Mouse (Mus musculus): Measurements from ENCODE around the gene Tmem131. TPM values are rescaled to one million over a fixed set of nuclear protein-coding genes. Genes with fewer than 3 reads are reported as not detected.

Gene Tmem131
- total and polyA plus RNA-seq, 2 experiments from 2014 or later = 8.9 to 21.5 TPM

- DNase-seq (ENCODE audit: low spot score) = no peak
- no peaks in the 10 kb centered on the region for H3K4me1 ChIP-seq (ENCODE audit: insufficient read depth, low read length)
- no peak overlapping the region for H3K9ac ChIP-seq (replicated peaks; ENCODE audit: low read length)
- H3K4me2 ChIP-seq (ENCODE audit: low read depth, low read length) = no peak overlapping the region
- no peak for ATAC-seq
- H3K36me3 ChIP-seq (ENCODE audit: insufficient read depth, low read length) = peaks cover 70% of the 10 kb centered on the region
- H3K4me3 ChIP-seq (ENCODE audit: low read length) = no peak overlapping the region
- no peak overlapping the region for H3K27ac ChIP-seq
- no peak for TF ChIP-seq CTCF (IDR thresholded peaks at IDR 0.05; ENCODE audit: low read depth)
- H3K27me3 ChIP-seq (ENCODE audit: insufficient read depth, low read length) = no peaks in the 10 kb centered on the region
- 87% methylated on average over 3 of the region's 3 CpGs for WGBS
- no peaks in the 10 kb centered on the region for H3K9me3 ChIP-seq (ENCODE audit: low read length)
Observed at GRCm38 (mm10) chr1:36800379-36801011, 143.0 kb downstream of the Tmem131 start.

DNA sequence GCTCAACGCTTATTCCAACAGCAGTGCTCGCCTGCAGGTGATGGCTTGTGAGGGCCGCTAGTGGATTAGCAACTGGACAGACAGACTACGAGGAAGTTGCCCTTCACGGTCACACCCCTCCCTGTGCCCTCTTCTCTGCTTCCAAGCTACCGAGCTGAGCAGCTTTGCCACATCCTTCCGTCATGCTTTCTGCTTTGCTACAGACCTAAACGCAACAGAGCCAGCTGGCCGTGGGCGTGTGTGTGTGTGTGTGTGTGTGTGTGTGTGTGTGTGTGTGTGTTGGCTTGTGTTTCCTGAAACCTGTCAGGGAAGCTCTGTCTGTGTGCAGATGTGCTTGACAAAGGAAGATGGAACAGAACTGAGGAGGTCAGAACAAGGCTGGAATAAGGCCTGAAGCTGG, 146.0 kb downstream of the Tmem131 start:
- ATAC-seq = no peak
- H3K27me3 ChIP-seq (ENCODE audit: insufficient read depth, low read length) = no peaks in the 10 kb centered on the region
- DNase-seq (ENCODE audit: low spot score) = no peak
- no peak overlapping the region for H3K4me2 ChIP-seq (ENCODE audit: low read depth, low read length)
- TF ChIP-seq CTCF (IDR thresholded peaks at IDR 0.05; ENCODE audit: low read depth) = no peak
- no peaks in the 10 kb centered on the region for H3K9me3 ChIP-seq (ENCODE audit: low read length)
- WGBS = 85% methylated on average over 10 of the region's 10 CpGs
- no peaks in the 10 kb centered on the region for H3K4me1 ChIP-seq (ENCODE audit: insufficient read depth, low read length)
- H3K4me3 ChIP-seq (ENCODE audit: low read length) = no peak overlapping the region
- no peak overlapping the region for H3K9ac ChIP-seq (replicated peaks; ENCODE audit: low read length)
- peaks cover 78% of the 10 kb centered on the region for H3K36me3 ChIP-seq (ENCODE audit: insufficient read depth, low read length)
- no peak overlapping the region for H3K27ac ChIP-seq

- Histone ChIP-seq H3K27me3 (ENCODE audit: insufficient read depth, low read length) (no peaks in the 10 kb centered on the region), H3K4me3 (ENCODE audit: low read length) (no peak overlapping the region), H3K4me1 (ENCODE audit: insufficient read depth, low read length) (no peaks in the 10 kb centered on the region), H3K4me2 (ENCODE audit: low read depth, low read length) (no peak overlapping the region), H3K36me3 (ENCODE audit: insufficient read depth, low read length) (peaks cover 74% of the 10 kb centered on the region), H3K9me3 (ENCODE audit: low read length) (no peaks in the 10 kb centered on the region), H3K9ac (replicated peaks; ENCODE audit: low read length) (no peak overlapping the region), H3K27ac (no peak overlapping the region)
- WGBS = 93% methylated on average over 7 of the region's 7 CpGs
- no peak for DNase-seq (ENCODE audit: low spot score)
- no peak for TF ChIP-seq CTCF (IDR thresholded peaks at IDR 0.05; ENCODE audit: low read depth)
- no peak for ATAC-seq
Observed at GRCm38 (mm10) chr1:36796711-36797110, 146.8 kb downstream of the Tmem131 start.

DNA sequence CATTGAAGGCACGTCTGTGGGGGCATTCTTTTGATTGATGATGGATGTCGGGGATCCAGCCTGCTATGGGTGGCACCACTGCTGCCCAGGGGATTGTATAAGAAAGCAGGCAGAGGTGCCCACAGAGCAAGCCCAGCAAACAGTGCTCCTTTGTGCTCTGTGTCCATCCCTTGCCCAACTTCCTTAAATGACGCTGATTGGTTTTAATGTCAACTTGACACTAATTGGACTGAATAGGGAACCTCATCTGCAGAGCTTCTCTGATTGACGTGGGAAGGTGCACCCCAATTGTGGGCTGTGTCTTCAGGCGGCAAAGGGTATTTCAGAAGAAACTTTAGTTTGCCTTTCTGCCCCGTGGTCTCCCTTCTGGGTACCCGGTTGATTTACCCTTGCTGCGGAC, 154.1 kb downstream of the Tmem131 start:
- DNase-seq (ENCODE audit: low spot score) = no peak
- no peaks in the 10 kb centered on the region for H3K4me1 ChIP-seq (ENCODE audit: insufficient read depth, low read length)
- no peak overlapping the region for H3K4me3 ChIP-seq (ENCODE audit: low read length)
- WGBS = 66% methylated on average over 8 of the region's 8 CpGs
- no peak for TF ChIP-seq CTCF (IDR thresholded peaks at IDR 0.05; ENCODE audit: low read depth)
- no peak overlapping the region for H3K4me2 ChIP-seq (ENCODE audit: low read depth, low read length)
- peaks cover 26% of the 10 kb centered on the region for H3K36me3 ChIP-seq (ENCODE audit: insufficient read depth, low read length)
- no peak overlapping the region for H3K9ac ChIP-seq (replicated peaks; ENCODE audit: low read length)
- no peaks in the 10 kb centered on the region for H3K9me3 ChIP-seq (ENCODE audit: low read length)
- no peak for ATAC-seq
- no peak overlapping the region for H3K27ac ChIP-seq
- no peaks in the 10 kb centered on the region for H3K27me3 ChIP-seq (ENCODE audit: insufficient read depth, low read length)

DNA sequence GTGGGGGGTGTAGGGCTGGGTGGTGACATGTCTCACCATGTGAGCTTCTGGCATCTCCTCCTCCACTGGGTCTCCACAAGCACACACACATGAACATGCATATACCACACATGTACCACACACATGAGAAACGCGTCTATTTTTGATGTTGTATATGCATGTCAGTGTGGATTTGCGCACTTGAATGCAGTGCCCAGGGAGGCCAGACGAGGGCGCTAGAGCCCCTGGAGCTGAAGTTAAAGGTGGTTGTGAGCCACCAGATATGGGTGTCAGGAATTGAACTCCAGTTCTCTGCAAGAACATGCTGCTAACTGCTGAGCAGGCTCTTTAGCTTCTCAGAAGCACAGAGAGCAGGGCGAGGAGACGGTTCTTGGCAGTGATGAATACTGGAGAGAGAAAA, 157.1 kb downstream of the Tmem131 start:
- Histone ChIP-seq H3K27me3 (ENCODE audit: insufficient read depth, low read length) (no peaks in the 10 kb centered on the region), H3K4me1 (ENCODE audit: insufficient read depth, low read length) (no peaks in the 10 kb centered on the region), H3K9me3 (ENCODE audit: low read length) (no peaks in the 10 kb centered on the region), H3K27ac (no peak overlapping the region), H3K36me3 (ENCODE audit: insufficient read depth, low read length) (0 out of 2 replicates have a peak, but pooled peaks cover 4% of the 10 kb centered on the region), H3K4me3 (ENCODE audit: low read length) (no peak overlapping the region), H3K4me2 (ENCODE audit: low read depth, low read length) (no peak overlapping the region), H3K9ac (replicated peaks; ENCODE audit: low read length) (no peak overlapping the region)
- no peak for DNase-seq (ENCODE audit: low spot score)
- ATAC-seq = no peak
- peak; percentile 47 for TF ChIP-seq CTCF (IDR thresholded peaks at IDR 0.05; ENCODE audit: low read depth)
- WGBS = 91% methylated on average over 7 of the region's 7 CpGs

DNA sequence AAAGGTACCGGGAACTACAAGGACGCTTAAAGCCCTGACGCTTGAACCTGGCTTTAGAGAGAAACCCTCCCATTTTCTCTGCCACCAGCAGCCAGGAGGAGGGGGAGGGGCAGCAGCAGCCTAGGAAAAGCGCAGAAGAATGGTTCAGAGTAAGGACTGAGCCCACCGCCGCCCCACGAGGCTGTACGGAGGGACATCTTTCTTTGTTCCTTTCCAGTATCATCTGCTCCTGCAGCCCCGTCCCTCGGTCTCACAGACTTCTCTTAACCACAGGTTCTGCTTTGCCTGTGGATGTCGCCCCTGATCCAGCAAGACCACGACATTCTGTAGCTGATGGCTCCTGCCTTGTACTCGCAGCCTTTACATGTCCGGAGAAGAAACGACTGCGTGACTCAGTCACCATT, 158.2 kb downstream of the Tmem131 start:
- peak overlapping the region; percentile 84 for H3K27ac ChIP-seq
- TF ChIP-seq CTCF (IDR thresholded peaks at IDR 0.05; ENCODE audit: low read depth) = peak; percentile 40
- H3K4me1 ChIP-seq (ENCODE audit: insufficient read depth, low read length) = no peaks in the 10 kb centered on the region
- peak; percentile 76 for DNase-seq (ENCODE audit: low spot score)
- H3K4me3 ChIP-seq (ENCODE audit: low read length) = peak overlapping the region; percentile 42
- H3K4me2 ChIP-seq (ENCODE audit: low read depth, low read length) = peak overlapping the region; percentile 76
- H3K9me3 ChIP-seq (ENCODE audit: low read length) = no peaks in the 10 kb centered on the region
- H3K9ac ChIP-seq (replicated peaks; ENCODE audit: low read length) = peak overlapping the region; percentile 50
- no peaks in the 10 kb centered on the region for H3K27me3 ChIP-seq (ENCODE audit: insufficient read depth, low read length)
- peak; percentile 72 for ATAC-seq
- WGBS = 2% methylated on average over 16 of the region's 16 CpGs
- no peaks in the 10 kb centered on the region for H3K36me3 ChIP-seq (ENCODE audit: insufficient read depth, low read length)

DNA sequence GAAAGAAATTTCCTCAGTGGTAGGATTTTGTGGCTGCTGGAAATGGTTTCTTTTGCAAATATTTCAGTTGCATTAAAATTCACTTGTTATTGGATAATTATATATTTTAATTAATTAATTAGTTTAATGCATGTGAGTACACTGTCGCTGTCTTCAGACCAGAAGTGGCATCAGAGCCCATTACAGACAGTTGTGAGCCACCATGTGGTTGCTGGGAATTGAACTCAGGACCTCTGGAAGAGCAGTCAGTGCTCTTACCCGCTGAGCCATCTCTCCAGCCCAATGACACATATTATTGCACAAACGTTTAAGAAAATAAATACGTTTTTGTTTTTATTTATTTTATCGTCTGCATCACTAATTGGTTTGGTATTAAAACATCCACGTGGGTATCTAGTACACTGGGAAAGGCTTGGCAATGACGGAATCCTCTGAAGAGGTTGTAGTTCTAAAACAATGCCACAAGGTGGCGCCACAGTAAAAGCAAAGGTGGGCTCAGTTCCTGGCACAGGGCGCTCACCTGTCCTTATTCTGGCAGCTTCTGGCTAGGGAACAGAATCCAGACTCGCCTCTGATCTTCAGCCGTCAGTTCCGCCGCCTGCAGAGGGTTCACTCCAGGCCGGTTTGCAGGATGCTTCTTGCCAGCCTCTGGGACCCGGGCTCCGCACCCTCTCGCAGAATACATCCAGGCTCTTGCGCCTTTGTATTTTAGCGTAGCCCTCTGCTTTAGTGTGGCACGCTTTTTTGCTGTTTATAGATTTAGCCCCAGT, 158.9 kb downstream of the Tmem131 start:
- ATAC-seq = peak; percentile 89
- no peaks in the 10 kb centered on the region for H3K27me3 ChIP-seq (ENCODE audit: insufficient read depth, low read length)
- no peaks in the 10 kb centered on the region for H3K36me3 ChIP-seq (ENCODE audit: insufficient read depth, low read length)
- peak overlapping the region; percentile 50 for H3K9ac ChIP-seq (replicated peaks; ENCODE audit: low read length)
- peak overlapping the region; percentile 42 for H3K4me3 ChIP-seq (ENCODE audit: low read length)
- peak; percentile 92 for TF ChIP-seq CTCF (IDR thresholded peaks at IDR 0.05; ENCODE audit: low read depth)
- H3K9me3 ChIP-seq (ENCODE audit: low read length) = no peaks in the 10 kb centered on the region
- peak overlapping the region; percentile 76 for H3K4me2 ChIP-seq (ENCODE audit: low read depth, low read length)
- H3K27ac ChIP-seq = peak overlapping the region; percentile 84
- WGBS = 3% methylated on average over 20 of the region's 20 CpGs
- H3K4me1 ChIP-seq (ENCODE audit: insufficient read depth, low read length) = no peaks in the 10 kb centered on the region
- DNase-seq (ENCODE audit: low spot score) = peak; percentile 89
